Mouse (Mus musculus) CH12.LX (cell line): ENCODE data around the gene Cyp39a1.

ENCODE experiments used
- CHD1 ChIP-seq: IDR thresholded peaks from 2 replicates; pipeline ENCODE4 v1.6.1; 2012; ENCODE audit warnings: low read depth, low read length, improper control_type of control experiment, inconsistent platforms
- JUND ChIP-seq: conservative IDR thresholded peaks from 2 replicates; pipeline ENCODE4 v1.6.1; 2011; ENCODE audit warnings: low read depth, low read length, improper control_type of control experiment
- POLR2A ChIP-seq: IDR thresholded peaks from 2 replicates; pipeline ENCODE4 v1.6.1; 2011; ENCODE audit warnings: low read depth, mild to moderate bottlenecking, improper control_type of control experiment, low read length
- RCOR1 ChIP-seq: conservative IDR thresholded peaks from 2 replicates; pipeline ENCODE4 v1.6.1; 2012; ENCODE audit warnings: low read depth, mild to moderate bottlenecking, inconsistent platforms, low read length, improper control_type of control experiment
- ZNF384 ChIP-seq: IDR thresholded peaks from 2 replicates; pipeline ENCODE4 v1.6.1; 2012; ENCODE audit warnings: low read depth, low read length, improper control_type of control experiment, inconsistent platforms

DNA sequence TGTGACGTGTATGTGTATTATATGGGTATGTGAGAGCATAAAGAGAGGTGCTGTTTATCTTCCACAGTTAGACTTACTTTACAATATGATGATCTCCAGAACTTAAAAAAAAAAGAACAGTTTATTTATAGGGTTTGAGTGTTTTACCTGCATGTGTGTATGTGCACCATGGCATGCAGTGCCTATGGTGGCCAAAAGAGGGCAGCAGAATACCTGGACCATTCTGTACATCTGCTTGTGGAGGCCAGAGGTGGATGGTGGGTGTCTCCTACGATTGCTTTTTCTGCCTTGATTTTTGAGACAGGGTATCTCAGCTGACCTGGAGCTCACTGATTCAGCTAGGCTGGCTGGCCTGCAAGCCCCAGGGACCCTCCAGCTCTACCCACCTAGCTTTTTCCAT lies 57.3 kb downstream of the Cyp39a1 start:
- TF ChIP-seq JUND (no peak), POLR2A (no peak), ZNF384 (no peak), RCOR1 (no peak), CHD1 (no peak)
